Mouse (Mus musculus) urinary bladder, postnatal 25 days (tissue): Measurements from ENCODE around the gene Stard13.

Source experiments
- DNase-seq: peaks from one replicate; pipeline ENCODE4 v3.0.0; 2022; ENCODE audit warnings: low spot score

Stard13 gene

GRCm38 (mm10) chr5:151180176-151180785 is 53.4 kb downstream of the Stard13 start:
- no peak for DNase-seq

GRCm38 (mm10) chr5:151177171-151177570 is 56.5 kb downstream of the Stard13 start:
- no peak for DNase-seq

GRCm38 (mm10) chr5:151175897-151176313 is 57.7 kb downstream of the Stard13 start:
- no peak for DNase-seq

GRCm38 (mm10) chr5:151174485-151175460 is 58.9 kb downstream of the Stard13 start:
- DNase-seq = no peak

- DNase-seq = no peak
Observed at GRCm38 (mm10) chr5:151173774-151174173, 59.9 kb downstream of the Stard13 start.

- DNase-seq = no peak
Observed at GRCm38 (mm10) chr5:151170168-151170750, 63.4 kb downstream of the Stard13 start.

- DNase-seq = no peak
Observed at GRCm38 (mm10) chr5:151168191-151168590, 65.4 kb downstream of the Stard13 start.

GRCm38 (mm10) chr5:151167641-151168040 is 66.0 kb downstream of the Stard13 start:
- no peak for DNase-seq

GRCm38 (mm10) chr5:151166266-151166665 is 67.4 kb downstream of the Stard13 start:
- no peak for DNase-seq

GRCm38 (mm10) chr5:151165381-151166016 is 68.1 kb downstream of the Stard13 start:
- no peak for DNase-seq

- no peak for DNase-seq
Observed at GRCm38 (mm10) chr5:151164815-151165214, 68.8 kb downstream of the Stard13 start.

- no peak for DNase-seq
Observed at GRCm38 (mm10) chr5:151162642-151163041, 71.0 kb downstream of the Stard13 start.

- no peak for DNase-seq
Observed at GRCm38 (mm10) chr5:151155247-151155646, 78.4 kb downstream of the Stard13 start.

- no peak for DNase-seq
Observed at GRCm38 (mm10) chr5:151154780-151155179, 78.9 kb downstream of the Stard13 start.

GRCm38 (mm10) chr5:151154030-151154429 is 79.6 kb downstream of the Stard13 start:
- DNase-seq = no peak

- DNase-seq = no peak
Observed at GRCm38 (mm10) chr5:151151549-151151948, 82.1 kb downstream of the Stard13 start.

- DNase-seq = no peak
Observed at GRCm38 (mm10) chr5:151149509-151149908, 84.1 kb downstream of the Stard13 start.

- DNase-seq = no peak
Observed at GRCm38 (mm10) chr5:151148079-151148478, 85.6 kb downstream of the Stard13 start.

- DNase-seq = no peak
Observed at GRCm38 (mm10) chr5:151145807-151146206, 87.8 kb downstream of the Stard13 start.

GRCm38 (mm10) chr5:151143955-151144354 is 89.7 kb downstream of the Stard13 start:
- DNase-seq = no peak

- DNase-seq = no peak
Observed at GRCm38 (mm10) chr5:151142671-151143601, 90.7 kb downstream of the Stard13 start.
